Mouse (Mus musculus): ENCODE data around the gene Babam2.

DNA sequence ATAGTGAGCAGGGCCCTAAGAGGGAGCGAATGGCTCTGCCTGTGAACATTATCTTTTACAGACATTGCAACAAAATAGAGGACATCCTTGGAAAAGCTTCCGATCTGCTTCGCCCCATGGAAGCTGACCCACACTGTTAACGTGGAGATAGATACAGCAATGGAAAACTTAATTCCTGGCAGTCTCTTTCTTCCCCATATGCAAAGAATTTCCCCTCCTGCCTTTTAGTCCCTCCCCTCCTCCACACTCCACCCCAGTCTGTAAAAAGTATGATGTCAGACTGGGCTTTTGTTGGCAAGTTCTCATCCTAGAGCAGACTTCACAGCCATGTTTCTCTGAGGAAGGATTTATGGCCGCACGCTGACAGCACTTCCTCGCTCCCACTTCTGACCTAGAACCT lies 218.8 kb downstream of the Babam2 start:
- no peak for TF ChIP-seq POLR2A (IDR thresholded peaks at IDR 0.05; ENCODE audit: insufficient read length, low read depth)
- TF ChIP-seq TCF12 (IDR thresholded peaks at IDR 0.05; ENCODE audit: insufficient read depth, poor library complexity, severe bottlenecking): no peak
- TF ChIP-seq REST (IDR thresholded peaks at IDR 0.05; ENCODE audit: insufficient read depth, insufficient read length): no peak
- TF ChIP-seq POLR2AphosphoS2 (IDR thresholded peaks at IDR 0.05; ENCODE audit: insufficient read length, low read depth): no peak
- no peak for TF ChIP-seq E2F4 (IDR thresholded peaks at IDR 0.05; ENCODE audit: insufficient read depth)
- no peak for TF ChIP-seq USF1 (IDR thresholded peaks at IDR 0.05; ENCODE audit: low read depth)
